Mouse (Mus musculus): Measurements from ENCODE around the gene Pmfbp1. TPM values are rescaled to one million over a fixed set of nuclear protein-coding genes. Genes with fewer than 3 reads are reported as not detected.

Gene Pmfbp1
- polyA plus RNA-seq, 1 experiment, result not detected

- H3K4me3 ChIP-seq (ENCODE audit: low read depth, low read length), result no peak overlapping the region
- H3K4me1 ChIP-seq (ENCODE audit: control insufficient read depth, insufficient read depth, low read length), result peaks cover 5% of the 10 kb centered on the region
- no peak overlapping the region for H3K27ac ChIP-seq (ENCODE audit: insufficient read depth, low read length)
- no peaks in the 10 kb centered on the region for H3K36me3 ChIP-seq (ENCODE audit: control insufficient read depth, insufficient read depth, low read length, poor library complexity, severe bottlenecking)
- H3K9me3 ChIP-seq (replicated peaks; ENCODE audit: control insufficient read depth, insufficient read depth, low read length, poor library complexity, severe bottlenecking), result no peaks in the 10 kb centered on the region
- H3K9ac ChIP-seq (ENCODE audit: low read depth, poor library complexity, severe bottlenecking), result no peak overlapping the region
- TF ChIP-seq POLR2A (IDR thresholded peaks at IDR 0.05; ENCODE audit: insufficient read depth, low read length), result no peak
- no peak for TF ChIP-seq EP300 (IDR thresholded peaks at IDR 0.05; ENCODE audit: insufficient read depth, low read depth, low read length)
- TF ChIP-seq CTCF (IDR thresholded peaks at IDR 0.05; ENCODE audit: low read depth, low read length), result no peak
- H3K27me3 ChIP-seq (ENCODE audit: control insufficient read depth, insufficient read depth, low read length, poor library complexity, severe bottlenecking), result no peaks in the 10 kb centered on the region
These were observed 25.7 kb upstream of the Pmfbp1 start for GRCm38 (mm10) chr8:109468112-109468511.

DNA sequence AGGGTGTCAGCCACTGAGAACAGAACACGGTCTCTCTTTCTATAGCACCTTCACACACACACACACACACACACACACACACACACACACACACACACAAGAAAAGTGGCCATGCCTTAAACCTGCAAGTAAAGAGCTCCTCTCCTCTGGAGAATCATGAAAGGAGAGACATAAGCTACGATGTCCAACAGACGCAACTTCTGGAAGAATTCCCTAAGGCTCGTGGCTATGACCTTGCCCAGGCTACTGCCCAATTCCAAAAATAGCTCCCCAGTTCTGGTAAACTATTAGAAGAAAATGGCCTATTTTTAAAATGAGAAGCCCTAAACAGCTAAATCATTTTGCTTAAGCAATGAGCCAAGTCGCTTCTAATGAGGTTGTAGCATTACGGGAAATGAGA lies 22.0 kb upstream of the Pmfbp1 start:
- Histone ChIP-seq H3K27ac (ENCODE audit: insufficient read depth, low read length) (no peak overlapping the region), H3K36me3 (ENCODE audit: control insufficient read depth, insufficient read depth, low read length, poor library complexity, severe bottlenecking) (no peaks in the 10 kb centered on the region), H3K4me1 (ENCODE audit: control insufficient read depth, insufficient read depth, low read length) (no peaks in the 10 kb centered on the region), H3K9ac (ENCODE audit: low read depth, poor library complexity, severe bottlenecking) (no peak overlapping the region), H3K9me3 (replicated peaks; ENCODE audit: control insufficient read depth, insufficient read depth, low read length, poor library complexity, severe bottlenecking) (no peaks in the 10 kb centered on the region), H3K4me3 (ENCODE audit: low read depth, low read length) (no peak overlapping the region), H3K27me3 (ENCODE audit: control insufficient read depth, insufficient read depth, low read length, poor library complexity, severe bottlenecking) (no peaks in the 10 kb centered on the region)
- TF ChIP-seq POLR2A (IDR thresholded peaks at IDR 0.05; ENCODE audit: insufficient read depth, low read length) (no peak), CTCF (IDR thresholded peaks at IDR 0.05; ENCODE audit: low read depth, low read length) (no peak), EP300 (IDR thresholded peaks at IDR 0.05; ENCODE audit: insufficient read depth, low read depth, low read length) (no peak)

DNA sequence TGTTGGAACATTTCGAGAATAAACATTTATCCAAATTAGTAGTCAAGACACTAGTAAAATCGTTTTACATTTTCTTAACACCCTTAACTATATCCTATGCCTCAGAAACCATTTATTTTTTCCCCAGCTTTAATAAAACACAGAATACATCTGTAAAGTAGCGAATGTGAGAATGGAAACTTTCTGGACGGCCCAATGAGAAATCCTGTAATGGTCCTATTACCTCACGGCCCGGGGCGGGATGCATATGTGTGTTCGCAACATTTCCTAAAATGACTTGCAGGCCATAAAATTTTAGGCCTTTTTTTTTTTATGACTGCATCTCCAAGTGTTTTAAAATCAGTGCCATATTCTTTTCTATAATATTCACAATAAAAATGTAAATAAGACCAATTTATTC lies 21.4 kb upstream of the Pmfbp1 start:
- H3K4me1 ChIP-seq (ENCODE audit: control insufficient read depth, insufficient read depth, low read length), result no peaks in the 10 kb centered on the region
- TF ChIP-seq CTCF (IDR thresholded peaks at IDR 0.05; ENCODE audit: low read depth, low read length) (no peak), POLR2A (IDR thresholded peaks at IDR 0.05; ENCODE audit: insufficient read depth, low read length) (no peak), EP300 (IDR thresholded peaks at IDR 0.05; ENCODE audit: insufficient read depth, low read depth, low read length) (no peak)
- no peak overlapping the region for H3K27ac ChIP-seq (ENCODE audit: insufficient read depth, low read length)

GRCm38 (mm10) chr8:109474442-109475121 lies 19.2 kb upstream of the Pmfbp1 start:
- no peaks in the 10 kb centered on the region for H3K27me3 ChIP-seq (ENCODE audit: control insufficient read depth, insufficient read depth, low read length, poor library complexity, severe bottlenecking)
- peaks cover 2% of the 10 kb centered on the region for H3K4me1 ChIP-seq (ENCODE audit: control insufficient read depth, insufficient read depth, low read length)
- no peaks in the 10 kb centered on the region for H3K9me3 ChIP-seq (replicated peaks; ENCODE audit: control insufficient read depth, insufficient read depth, low read length, poor library complexity, severe bottlenecking)
- H3K36me3 ChIP-seq (ENCODE audit: control insufficient read depth, insufficient read depth, low read length, poor library complexity, severe bottlenecking), result no peaks in the 10 kb centered on the region
- TF ChIP-seq CTCF (IDR thresholded peaks at IDR 0.05; ENCODE audit: low read depth, low read length), result no peak
- no peak for TF ChIP-seq POLR2A (IDR thresholded peaks at IDR 0.05; ENCODE audit: insufficient read depth, low read length)
- no peak for TF ChIP-seq EP300 (IDR thresholded peaks at IDR 0.05; ENCODE audit: insufficient read depth, low read depth, low read length)
- no peak overlapping the region for H3K9ac ChIP-seq (ENCODE audit: low read depth, poor library complexity, severe bottlenecking)
- H3K27ac ChIP-seq (ENCODE audit: insufficient read depth, low read length), result no peak overlapping the region
- H3K4me3 ChIP-seq (ENCODE audit: low read depth, low read length), result no peak overlapping the region

More for the DNA sequence above, 21.4 kb upstream of the Pmfbp1 start:
- H3K9ac ChIP-seq (ENCODE audit: low read depth, poor library complexity, severe bottlenecking), result no peak overlapping the region
- no peaks in the 10 kb centered on the region for H3K27me3 ChIP-seq (ENCODE audit: control insufficient read depth, insufficient read depth, low read length, poor library complexity, severe bottlenecking)
- H3K4me3 ChIP-seq (ENCODE audit: low read depth, low read length), result no peak overlapping the region
- H3K36me3 ChIP-seq (ENCODE audit: control insufficient read depth, insufficient read depth, low read length, poor library complexity, severe bottlenecking), result no peaks in the 10 kb centered on the region
- H3K9me3 ChIP-seq (replicated peaks; ENCODE audit: control insufficient read depth, insufficient read depth, low read length, poor library complexity, severe bottlenecking), result no peaks in the 10 kb centered on the region

- H3K27me3 ChIP-seq (ENCODE audit: control insufficient read depth, insufficient read depth, low read length, poor library complexity, severe bottlenecking), result no peaks in the 10 kb centered on the region
- no peak for TF ChIP-seq POLR2A (IDR thresholded peaks at IDR 0.05; ENCODE audit: insufficient read depth, low read length)
- no peak for TF ChIP-seq CTCF (IDR thresholded peaks at IDR 0.05; ENCODE audit: low read depth, low read length)
These were observed 18.4 kb upstream of the Pmfbp1 start for GRCm38 (mm10) chr8:109475436-109475835.

GRCm38 (mm10) chr8:109478586-109478985 lies 15.2 kb upstream of the Pmfbp1 start:
- Histone ChIP-seq H3K4me1 (ENCODE audit: control insufficient read depth, insufficient read depth, low read length) (peaks cover 8% of the 10 kb centered on the region), H3K27ac (ENCODE audit: insufficient read depth, low read length) (peak overlapping the region; percentile 61; the same call in 1 of the 2 replicates), H3K36me3 (ENCODE audit: control insufficient read depth, insufficient read depth, low read length, poor library complexity, severe bottlenecking) (no peaks in the 10 kb centered on the region), H3K4me3 (ENCODE audit: low read depth, low read length) (no peak overlapping the region), H3K9me3 (replicated peaks; ENCODE audit: control insufficient read depth, insufficient read depth, low read length, poor library complexity, severe bottlenecking) (no peaks in the 10 kb centered on the region), H3K9ac (ENCODE audit: low read depth, poor library complexity, severe bottlenecking) (no peak overlapping the region), H3K27me3 (ENCODE audit: control insufficient read depth, insufficient read depth, low read length, poor library complexity, severe bottlenecking) (no peaks in the 10 kb centered on the region)
- TF ChIP-seq CTCF (IDR thresholded peaks at IDR 0.05; ENCODE audit: low read depth, low read length) (no peak), EP300 (IDR thresholded peaks at IDR 0.05; ENCODE audit: insufficient read depth, low read depth, low read length) (0 out of 2 replicates have a peak, but pooled peaks have one; percentile 19)

More at GRCm38 (mm10) chr8:109475436-109475835, 18.4 kb upstream of the Pmfbp1 start:
- Histone ChIP-seq H3K9me3 (replicated peaks; ENCODE audit: control insufficient read depth, insufficient read depth, low read length, poor library complexity, severe bottlenecking) (no peaks in the 10 kb centered on the region), H3K4me1 (ENCODE audit: control insufficient read depth, insufficient read depth, low read length) (peaks cover 7% of the 10 kb centered on the region), H3K27ac (ENCODE audit: insufficient read depth, low read length) (no peak overlapping the region), H3K9ac (ENCODE audit: low read depth, poor library complexity, severe bottlenecking) (no peak overlapping the region), H3K36me3 (ENCODE audit: control insufficient read depth, insufficient read depth, low read length, poor library complexity, severe bottlenecking) (no peaks in the 10 kb centered on the region), H3K4me3 (ENCODE audit: low read depth, low read length) (no peak overlapping the region)
